Mouse (Mus musculus): ENCODE measurements around the gene Gm47841. TPM values are rescaled to one million over a fixed set of nuclear protein-coding genes. Genes with fewer than 3 reads are reported as not detected.

Gene Gm47841
- total RNA-seq, 1 experiment from 2014 or later = not detected

- DNase-seq = peak; percentile 80
These were observed 4.6 kb downstream of the Gm47841 start for GRCm38 (mm10) chr15:101042613-101043012.

GRCm38 (mm10) chr15:101041966-101042365 lies 5.2 kb downstream of the Gm47841 start:
- no peak for DNase-seq

GRCm38 (mm10) chr15:101039651-101040050 lies 7.5 kb downstream of the Gm47841 start:
- peak; percentile 28 for DNase-seq

GRCm38 (mm10) chr15:101028960-101029359 lies 18.2 kb downstream of the Gm47841 start:
- no peak for DNase-seq

GRCm38 (mm10) chr15:101011352-101011751 lies 35.8 kb downstream of the Gm47841 start:
- no peak for DNase-seq

- DNase-seq = no peak
These were observed 38.7 kb downstream of the Gm47841 start for GRCm38 (mm10) chr15:101008386-101009010.

- DNase-seq = no peak
These were observed 40.0 kb downstream of the Gm47841 start for GRCm38 (mm10) chr15:101007236-101007635.

GRCm38 (mm10) chr15:101006251-101007040 lies 40.8 kb downstream of the Gm47841 start:
- peak; percentile 80 for DNase-seq

- DNase-seq = no peak
These were observed 41.5 kb downstream of the Gm47841 start for GRCm38 (mm10) chr15:101005717-101006116.

- DNase-seq = no peak
These were observed 42.7 kb downstream of the Gm47841 start for GRCm38 (mm10) chr15:101004538-101004937.

- DNase-seq = no peak
These were observed 44.7 kb downstream of the Gm47841 start for GRCm38 (mm10) chr15:101002466-101002865.

GRCm38 (mm10) chr15:101001685-101002084 lies 45.5 kb downstream of the Gm47841 start:
- no peak for DNase-seq

- peak; percentile 53 for DNase-seq
These were observed 50.1 kb downstream of the Gm47841 start for GRCm38 (mm10) chr15:100997090-100997489.

Other genes starting within 250 kb of the Gm47841 start
- 4.2 and 4.7 TPM in 2 replicates for gene Scn8a, start 177.5 kb downstream of the Gm47841 start, total RNA-seq (2021)
- 7.9 and 8.8 TPM in 2 replicates for gene Fignl2, start 31.2 kb upstream of the Gm47841 start, total RNA-seq (2021)
- gene Ankrd33, start 68.4 kb upstream of the Gm47841 start, total RNA-seq (2021) = not detected in 2 replicates
- gene Acvrl1, start 81.1 kb upstream of the Gm47841 start, total RNA-seq (2021) = 16.7 and 20.7 TPM in 2 replicates
- gene Acvr1b, start 126.7 kb upstream of the Gm47841 start, total RNA-seq (2021) = 9.0 and 11.2 TPM in 2 replicates
- 20.7 and 29.7 TPM in 2 replicates for gene Grasp, start 176.8 kb upstream of the Gm47841 start, total RNA-seq (2021)
- gene Nr4a1, start 206.9 kb upstream of the Gm47841 start, total RNA-seq (2021) = 357 and 680 TPM in 2 replicates
- gene Atg101, start 236.9 kb upstream of the Gm47841 start, total RNA-seq (2021) = 64.4 and 97.1 TPM in 2 replicates
- 2.1 and 2.4 TPM in 2 replicates for gene 6030408B16Rik, start 245.8 kb upstream of the Gm47841 start, total RNA-seq (2021)